Mouse (Mus musculus): ENCODE data around the gene Lrp2bp.

Lrp2bp gene

DNA sequence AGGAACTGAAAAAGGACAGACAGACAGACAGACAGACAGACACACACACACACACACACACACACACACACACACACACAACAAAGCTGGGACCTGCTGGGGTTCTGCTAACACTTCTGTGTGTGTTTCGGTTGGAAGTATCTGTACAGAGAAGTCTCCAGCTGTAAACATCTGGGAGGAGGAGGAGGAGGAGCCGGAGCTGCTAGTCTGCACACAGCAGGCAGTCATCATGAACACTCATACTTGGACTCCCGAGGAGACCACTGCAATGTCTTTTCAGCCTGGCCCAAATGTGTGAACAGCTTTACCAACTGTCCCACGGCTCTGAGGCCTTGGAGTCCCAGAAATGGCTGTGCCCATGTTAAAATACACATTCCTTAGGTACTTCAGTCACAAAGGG lies 25.3 kb downstream of the Lrp2bp start:
- no peak for DNase-seq (ENCODE audit: low spot score)

DNA sequence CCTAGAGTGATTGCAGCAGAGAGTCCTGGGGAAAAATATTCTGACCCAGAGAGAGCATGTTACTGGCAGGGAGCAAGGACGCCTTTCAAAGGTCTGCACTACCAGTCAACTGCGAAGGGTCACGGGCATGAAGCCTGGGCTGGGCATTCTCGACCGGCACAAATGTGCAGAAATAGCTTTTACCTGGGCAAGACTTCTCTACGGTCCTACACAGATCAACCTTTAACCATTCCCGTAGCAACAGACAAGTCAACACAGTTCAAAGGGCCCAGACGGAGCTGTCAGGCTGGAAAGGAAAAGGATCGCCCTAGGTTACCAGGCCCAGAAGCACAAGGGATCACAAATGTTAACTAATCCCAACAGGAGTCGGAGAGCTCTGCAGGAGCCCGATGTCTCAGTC lies 37.1 kb downstream of the Lrp2bp start:
- DNase-seq (ENCODE audit: low spot score), result no peak

DNA sequence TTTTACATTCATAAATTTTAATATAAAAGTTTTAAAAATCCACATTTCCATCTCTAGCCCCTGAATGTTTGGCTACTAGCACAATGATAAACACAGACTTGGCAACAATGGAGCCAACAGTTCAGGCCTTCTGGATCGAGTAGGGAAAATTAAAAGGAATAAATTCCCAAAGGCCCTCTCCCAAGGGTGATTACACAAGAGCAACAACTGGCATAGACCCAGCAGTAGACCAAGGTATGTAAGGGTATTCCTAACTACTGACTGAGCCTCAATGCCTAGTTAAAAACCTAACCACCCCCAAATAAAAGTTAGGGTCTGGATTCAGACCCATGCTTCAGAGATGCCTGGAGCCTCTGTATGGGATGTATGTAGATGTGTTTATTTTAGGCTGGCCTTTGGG lies 40.6 kb downstream of the Lrp2bp start:
- no peak for DNase-seq (ENCODE audit: low spot score)

DNA sequence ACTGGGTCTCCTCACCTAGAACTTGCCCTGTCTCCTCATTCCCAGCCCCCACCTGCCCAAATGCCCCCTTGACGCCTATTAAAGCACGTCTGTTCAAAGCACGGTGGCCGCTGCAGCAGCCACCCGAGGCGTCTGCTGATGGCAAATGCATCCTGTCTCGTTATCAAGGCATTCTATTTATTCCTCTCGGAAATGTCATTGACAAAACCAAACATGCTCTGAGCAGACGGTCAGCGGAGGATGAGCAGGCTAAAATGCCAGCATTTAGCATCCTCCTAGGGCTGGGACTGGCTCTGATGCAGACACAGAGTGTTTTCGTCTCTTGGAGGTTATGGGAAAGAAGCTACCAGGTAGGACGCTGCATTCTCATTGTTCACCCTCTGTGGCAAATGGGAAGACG lies 41.2 kb downstream of the Lrp2bp start:
- no peak for DNase-seq (ENCODE audit: low spot score)

DNA sequence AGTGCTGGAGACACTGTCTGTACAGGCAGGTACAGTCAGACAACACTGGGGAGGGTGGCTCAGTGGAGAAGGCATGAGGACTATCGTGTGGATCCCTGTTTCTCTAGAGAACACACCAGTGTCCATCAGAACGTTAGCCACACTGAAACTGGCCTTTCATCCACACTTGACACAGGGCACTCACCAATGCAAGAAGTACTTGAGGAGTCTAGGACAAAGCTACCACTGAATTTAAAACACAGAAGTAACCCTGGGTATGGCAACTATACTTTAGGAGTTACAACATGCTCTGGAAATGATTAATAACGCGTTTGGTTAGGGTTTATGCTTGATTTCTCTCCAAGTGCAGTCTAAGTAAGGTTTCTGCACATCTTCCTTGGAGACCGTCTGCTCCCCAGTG lies 73.7 kb downstream of the Lrp2bp start:
- DNase-seq (ENCODE audit: low spot score), result no peak

DNA sequence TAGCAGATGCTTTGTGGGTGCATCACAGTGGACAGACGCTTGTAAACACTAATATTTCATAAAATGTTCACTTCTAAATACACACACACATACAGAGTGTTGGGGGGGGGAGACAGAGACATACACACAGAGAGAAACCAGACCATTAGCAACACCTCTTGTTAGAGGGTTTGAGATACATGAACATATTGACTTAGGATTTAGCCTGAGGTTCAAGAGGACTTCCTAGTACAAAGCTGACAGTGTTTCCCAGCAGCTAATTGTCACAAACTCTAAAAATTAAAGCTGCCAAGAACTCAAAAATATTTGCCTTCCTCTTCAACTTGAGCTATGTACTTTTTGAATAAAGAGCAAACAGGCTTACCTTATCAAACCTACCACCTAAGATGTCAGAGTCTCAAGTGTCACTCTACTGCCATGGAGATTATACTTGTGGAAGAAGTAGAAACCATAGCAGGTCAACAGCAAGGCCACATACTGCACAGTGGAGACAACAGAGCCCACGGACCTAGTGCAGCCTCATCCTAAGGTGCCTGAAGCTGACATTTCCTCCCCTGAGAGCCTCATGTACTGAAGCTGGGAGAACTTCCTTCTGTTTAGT lies 74.5 kb downstream of the Lrp2bp start:
- DNase-seq (ENCODE audit: low spot score), result no peak

DNA sequence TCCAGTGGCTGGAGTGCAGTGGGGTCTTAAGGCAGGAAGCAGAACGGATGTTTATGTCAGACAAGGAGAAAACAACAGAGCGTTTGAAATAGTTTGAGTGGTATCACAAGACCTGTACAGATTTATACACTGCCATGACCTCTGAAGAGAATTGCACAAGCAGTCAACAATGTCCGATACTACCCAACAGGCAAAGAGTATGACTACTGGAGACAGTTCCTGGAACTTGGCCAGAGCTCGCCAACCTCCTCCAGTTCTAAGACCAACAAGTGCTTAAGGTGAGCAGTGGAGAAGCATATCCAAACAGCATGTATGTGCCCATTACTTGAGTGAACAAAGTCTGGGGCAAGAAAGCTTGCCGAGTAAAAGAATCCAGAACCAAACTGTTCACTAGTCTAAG lies 76.1 kb downstream of the Lrp2bp start:
- DNase-seq (ENCODE audit: low spot score), result no peak

DNA sequence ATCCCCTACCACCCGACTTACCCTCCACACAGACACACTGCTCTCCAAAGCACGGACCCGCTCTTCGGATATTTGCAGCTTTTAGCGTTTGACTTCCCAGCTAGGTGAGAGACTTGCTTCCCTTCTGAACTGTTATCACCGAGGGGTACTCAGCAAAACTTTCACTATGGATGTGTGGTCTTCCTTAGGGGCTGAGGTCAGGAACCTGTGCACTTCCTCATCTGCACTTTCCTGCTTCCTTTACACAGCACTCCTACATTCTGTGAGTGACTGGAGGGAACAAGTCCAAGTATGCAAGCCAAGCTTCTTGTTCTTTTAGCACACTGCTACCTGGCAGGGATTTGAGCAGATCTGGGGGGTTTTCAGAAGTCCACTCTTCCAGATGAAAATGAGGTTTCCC lies 79.8 kb downstream of the Lrp2bp start:
- no peak for DNase-seq (ENCODE audit: low spot score)

All from spleen, adult 12 weeks (tissue).